Mouse (Mus musculus): ENCODE data around the gene Patj. TPM values are rescaled to one million over a fixed set of nuclear protein-coding genes. Genes with fewer than 3 reads are reported as not detected.

The Patj gene
- polyA plus RNA-seq, 1 experiment from 2014 or later, result 20.0 TPM

DNA sequence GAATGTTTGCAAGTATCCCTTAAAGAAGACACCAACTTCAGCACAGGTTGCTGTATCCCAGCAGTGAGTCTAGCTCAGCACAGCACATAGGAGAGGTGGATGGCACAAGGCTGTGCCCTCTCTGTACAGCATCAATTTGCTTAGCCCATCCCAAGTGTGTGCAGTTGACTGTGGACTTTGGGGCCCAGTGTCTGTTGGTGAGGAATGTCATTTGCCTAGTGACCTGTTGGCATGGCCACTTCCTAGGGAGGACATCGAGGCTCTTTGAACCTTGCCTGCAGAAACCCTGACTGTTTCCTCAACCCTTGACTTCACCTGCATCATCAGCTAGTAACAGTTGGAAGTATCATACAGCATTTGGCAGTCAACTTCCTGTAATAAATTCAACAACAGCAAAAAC is 270.9 kb downstream of the Patj start:
- no peak overlapping the region for H3K4me3 ChIP-seq
- no peaks in the 10 kb centered on the region for H3K27me3 ChIP-seq (ENCODE audit: low read depth, poor library complexity, severe bottlenecking)
- WGBS, result 100% methylated on average over 1 of the region's 1 CpGs
- H3K36me3 ChIP-seq, result no peaks in the 10 kb centered on the region
- H3K4me1 ChIP-seq, result peaks cover 13% of the 10 kb centered on the region
- peaks cover 4% of the 10 kb centered on the region; the same call in 1 of the 2 replicates for H3K9me3 ChIP-seq (replicated peaks)
- no peak for DNase-seq (ENCODE audit: low spot score)
- no peak overlapping the region for H3K27ac ChIP-seq

DNA sequence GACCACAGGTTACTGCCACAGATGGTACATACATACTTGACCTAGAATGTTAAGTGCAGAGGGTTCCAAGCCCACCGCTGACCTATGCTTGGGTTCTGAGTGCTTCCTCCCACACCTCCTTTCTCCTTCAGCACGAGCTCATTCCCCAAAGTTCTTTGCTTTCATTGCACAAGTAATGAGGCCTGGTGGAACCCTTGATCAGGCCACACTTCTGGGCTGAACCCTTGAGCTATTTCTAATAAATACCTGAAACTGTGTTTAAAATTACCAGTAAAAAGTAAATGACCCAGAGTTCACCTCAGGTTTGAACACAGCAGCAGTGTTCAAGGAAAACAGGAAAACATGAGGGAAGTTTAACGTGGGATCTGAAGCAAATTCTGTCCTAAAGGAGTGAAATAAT is 271.4 kb downstream of the Patj start:
- H3K9me3 ChIP-seq (replicated peaks), result peaks cover 4% of the 10 kb centered on the region; the same call in 1 of the 2 replicates
- DNase-seq (ENCODE audit: low spot score), result no peak
- 73% methylated on average over 3 of the region's 3 CpGs for WGBS
- H3K4me1 ChIP-seq, result peaks cover 13% of the 10 kb centered on the region
- H3K36me3 ChIP-seq, result no peaks in the 10 kb centered on the region
- no peak overlapping the region for H3K4me3 ChIP-seq
- H3K27me3 ChIP-seq (ENCODE audit: low read depth, poor library complexity, severe bottlenecking), result peaks cover 4% of the 10 kb centered on the region; the same call in 1 of the 2 replicates
- no peak overlapping the region for H3K27ac ChIP-seq

DNA sequence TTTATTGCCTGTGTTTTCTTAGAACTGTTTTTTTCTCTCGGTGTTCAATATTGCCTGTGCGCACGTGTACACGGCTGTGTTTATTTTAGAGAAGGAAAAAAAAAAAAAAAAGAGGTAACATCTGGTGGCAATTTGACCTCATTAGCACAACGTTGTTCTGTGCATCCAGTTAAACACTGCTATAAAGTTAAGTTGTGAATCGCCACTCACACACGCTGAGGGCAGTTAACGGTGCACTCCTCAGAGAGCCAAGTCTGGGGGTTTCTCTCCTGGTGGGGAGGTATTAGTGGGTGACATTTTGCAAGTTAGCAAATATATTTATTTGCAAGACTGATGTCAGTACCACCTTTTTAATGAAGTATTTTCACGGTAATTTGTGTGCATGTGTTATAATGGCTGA is 281.9 kb downstream of the Patj start:
- H3K27ac ChIP-seq, result peak overlapping the region; percentile 69; the same call in 1 of the 2 replicates
- H3K27me3 ChIP-seq (ENCODE audit: low read depth, poor library complexity, severe bottlenecking), result peaks cover 65% of the 10 kb centered on the region
- H3K9me3 ChIP-seq (replicated peaks), result no peaks in the 10 kb centered on the region
- peak; percentile 45 for DNase-seq (ENCODE audit: low spot score)
- WGBS, result 15% methylated on average over 9 of the region's 9 CpGs
- H3K4me3 ChIP-seq, result no peak overlapping the region
- peaks cover 27% of the 10 kb centered on the region for H3K4me1 ChIP-seq
- no peaks in the 10 kb centered on the region for H3K36me3 ChIP-seq

DNA sequence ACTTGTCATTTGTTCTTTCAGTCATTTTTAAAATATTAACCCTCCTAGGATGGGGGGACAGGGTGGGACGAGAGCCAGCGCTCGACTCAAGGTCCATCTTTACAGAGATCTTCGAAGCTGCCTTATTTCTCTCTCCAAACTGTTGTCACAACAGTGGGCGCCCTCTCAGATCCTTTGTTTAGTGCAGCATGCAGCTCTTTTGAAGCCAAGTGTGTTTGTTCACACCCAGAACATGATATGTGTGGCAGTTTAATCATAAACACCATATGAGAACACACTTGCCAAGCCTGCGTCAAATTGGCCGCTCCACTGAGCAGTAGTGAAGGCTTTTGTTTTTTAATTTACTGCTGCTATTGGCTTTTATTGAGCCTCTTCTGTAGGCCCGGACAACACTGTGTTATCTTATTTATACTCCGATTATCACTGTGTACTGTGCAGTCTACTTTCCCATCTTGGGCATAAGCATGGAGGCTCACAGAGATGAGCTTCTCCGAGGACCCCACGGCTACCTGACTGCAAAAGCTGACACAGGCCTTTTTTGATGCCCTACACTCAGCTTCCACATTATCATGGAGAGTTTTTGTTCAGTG is 291.2 kb downstream of the Patj start:
- Histone ChIP-seq H3K9me3 (replicated peaks) (no peaks in the 10 kb centered on the region), H3K4me1 (no peaks in the 10 kb centered on the region), H3K4me3 (no peak overlapping the region), H3K27ac (no peak overlapping the region), H3K36me3 (peaks cover 3% of the 10 kb centered on the region; the same call in 1 of the 2 replicates), H3K27me3 (ENCODE audit: low read depth, poor library complexity, severe bottlenecking) (peaks cover 2% of the 10 kb centered on the region; the same call in 1 of the 2 replicates)
- 91% methylated on average over 11 of the region's 11 CpGs for WGBS
- DNase-seq (ENCODE audit: low spot score), result no peak

DNA sequence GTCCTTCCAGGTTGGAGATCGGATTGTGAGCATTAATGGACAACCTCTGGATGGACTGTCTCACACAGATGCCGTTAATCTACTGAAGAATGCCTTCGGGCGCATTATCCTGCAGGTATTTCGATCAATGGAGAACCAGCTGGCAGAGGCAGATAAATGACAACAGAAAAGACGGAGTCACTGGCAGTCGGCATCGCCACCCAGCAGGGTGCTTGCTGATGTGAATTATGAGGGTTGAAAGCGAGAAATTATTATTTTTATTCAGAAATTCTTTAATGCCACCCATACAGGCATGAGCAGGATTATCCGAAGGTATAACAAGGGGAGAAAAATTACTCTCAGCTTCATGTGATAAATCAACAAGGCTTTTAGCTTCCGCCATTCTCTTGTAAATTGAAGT is 292.5 kb downstream of the Patj start:
- Histone ChIP-seq H3K4me1 (no peaks in the 10 kb centered on the region), H3K36me3 (peaks cover 3% of the 10 kb centered on the region; the same call in 1 of the 2 replicates), H3K27me3 (ENCODE audit: low read depth, poor library complexity, severe bottlenecking) (no peaks in the 10 kb centered on the region), H3K27ac (no peak overlapping the region), H3K4me3 (no peak overlapping the region), H3K9me3 (replicated peaks) (no peaks in the 10 kb centered on the region)
- DNase-seq (ENCODE audit: low spot score), result no peak
- WGBS, result 93% methylated on average over 11 of the region's 11 CpGs

DNA sequence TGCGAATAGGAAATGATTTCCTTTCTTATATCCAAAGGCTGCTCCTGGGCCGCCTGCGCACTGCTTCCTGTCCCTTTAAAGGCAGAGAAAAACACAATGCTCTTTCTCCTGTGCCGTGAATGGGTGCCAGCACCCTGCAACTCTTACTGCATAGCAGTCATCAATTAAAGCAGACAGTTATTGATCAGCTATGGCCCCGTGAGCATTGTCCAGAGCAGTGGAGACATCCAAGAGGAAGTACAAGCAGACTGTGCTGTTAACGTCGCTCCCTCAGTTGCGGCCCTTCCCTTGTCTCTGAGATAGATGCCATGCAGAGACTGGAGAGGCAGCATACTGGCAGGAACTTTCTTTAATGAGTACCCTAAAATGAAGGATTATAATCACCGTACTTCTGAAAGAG is 292.9 kb downstream of the Patj start:
- Histone ChIP-seq H3K4me3 (no peak overlapping the region), H3K27ac (no peak overlapping the region), H3K36me3 (peaks cover 3% of the 10 kb centered on the region; the same call in 1 of the 2 replicates), H3K9me3 (replicated peaks) (no peaks in the 10 kb centered on the region), H3K27me3 (ENCODE audit: low read depth, poor library complexity, severe bottlenecking) (no peaks in the 10 kb centered on the region), H3K4me1 (no peaks in the 10 kb centered on the region; the same call in 1 of the 2 replicates)
- whole genome bisulfite sequencing, result 87% methylated on average over 9 of the region's 9 CpGs
- no peak for DNase-seq (ENCODE audit: low spot score)

DNA sequence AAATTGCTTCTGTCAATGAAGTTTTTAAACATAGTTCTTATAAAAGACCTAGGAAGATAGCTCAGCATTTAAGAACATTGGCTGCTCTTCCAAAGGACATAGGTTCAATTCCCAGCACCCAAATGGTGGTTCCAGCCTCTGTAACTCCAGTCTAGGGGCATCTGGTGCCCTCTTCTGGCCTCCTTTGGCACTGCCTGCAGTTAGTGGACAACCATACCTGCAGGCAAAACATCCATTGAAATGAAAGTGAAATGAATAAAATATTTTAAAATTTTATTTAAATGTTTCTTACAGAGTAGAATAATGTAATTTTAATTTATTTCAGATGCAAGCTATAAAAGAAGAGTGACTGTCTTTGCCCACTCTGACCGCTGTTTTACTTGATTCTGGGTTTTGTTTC is 294.4 kb downstream of the Patj start:
- Histone ChIP-seq H3K27me3 (ENCODE audit: low read depth, poor library complexity, severe bottlenecking) (no peaks in the 10 kb centered on the region), H3K4me1 (no peaks in the 10 kb centered on the region; the same call in 1 of the 2 replicates), H3K36me3 (peaks cover 3% of the 10 kb centered on the region; the same call in 1 of the 2 replicates), H3K9me3 (replicated peaks) (no peaks in the 10 kb centered on the region), H3K4me3 (no peak overlapping the region), H3K27ac (no peak overlapping the region)
- DNase-seq (ENCODE audit: low spot score), result no peak
- WGBS, result 93% methylated on average over 1 of the region's 1 CpGs

DNA sequence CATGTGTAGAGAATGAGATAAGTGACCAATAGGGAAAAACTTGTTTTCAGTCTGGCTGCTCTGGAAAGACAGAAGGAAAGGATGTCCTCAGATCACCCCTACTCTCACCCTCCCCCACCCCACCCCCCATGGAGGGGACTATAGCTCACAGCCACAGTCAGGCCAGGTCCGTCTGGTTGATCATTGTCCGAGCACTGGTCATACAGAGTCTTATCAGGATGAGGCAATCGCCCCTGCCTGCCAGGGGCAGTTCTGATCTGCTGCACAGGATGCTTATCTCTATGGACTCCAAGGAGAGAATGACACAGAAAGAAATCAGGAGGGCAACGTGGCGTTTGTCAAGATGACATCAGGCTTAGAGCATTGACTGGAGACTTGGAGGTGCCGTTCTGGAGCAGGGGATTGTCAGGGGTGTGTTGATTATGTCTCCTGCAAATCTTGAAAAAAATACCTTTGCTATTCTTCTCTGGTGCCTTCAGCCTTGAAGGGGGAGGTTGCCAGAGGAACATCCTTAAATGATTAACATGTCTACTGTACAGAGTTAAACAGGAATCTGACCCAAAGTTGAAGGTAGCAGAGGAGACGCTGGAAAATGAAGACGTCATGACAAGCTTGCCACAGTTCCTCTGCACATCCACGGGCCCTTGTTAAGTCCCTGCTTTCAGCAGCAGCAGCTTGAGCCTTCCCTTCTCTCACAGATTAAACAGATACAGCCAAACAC is 298.0 kb downstream of the Patj start:
- Histone ChIP-seq H3K4me3 (no peak overlapping the region), H3K9me3 (replicated peaks) (no peaks in the 10 kb centered on the region)
- 64% methylated on average over 9 of the region's 9 CpGs for WGBS

DNA sequence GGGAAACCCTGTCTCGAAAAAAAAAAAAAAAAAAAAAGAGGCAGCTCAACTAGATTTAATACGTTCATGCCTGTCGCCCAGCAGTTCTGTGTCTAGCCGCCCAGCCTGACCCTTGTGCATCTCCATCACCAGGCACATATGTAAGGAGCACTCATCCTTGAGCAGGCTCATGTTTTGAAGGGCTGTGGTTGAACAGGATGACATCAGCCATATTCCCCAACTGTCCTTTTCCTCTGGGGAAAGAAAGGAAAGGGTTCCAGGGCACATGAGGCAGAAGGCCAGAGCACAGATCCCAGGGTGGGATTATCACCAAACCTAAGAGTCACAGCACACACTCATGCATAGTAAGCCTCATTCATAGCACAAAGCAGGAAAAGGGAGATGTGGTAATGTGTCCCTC is 302.3 kb downstream of the Patj start:
- 84% methylated on average over 4 of the region's 4 CpGs for WGBS
- no peak overlapping the region for H3K27ac ChIP-seq
- no peak for DNase-seq (ENCODE audit: low spot score)
- no peaks in the 10 kb centered on the region for H3K9me3 ChIP-seq (replicated peaks)
- H3K4me1 ChIP-seq, result peaks cover 17% of the 10 kb centered on the region
- H3K4me3 ChIP-seq, result no peak overlapping the region
- peaks cover 7% of the 10 kb centered on the region; the same call in 1 of the 2 replicates for H3K27me3 ChIP-seq (ENCODE audit: low read depth, poor library complexity, severe bottlenecking)
- no peaks in the 10 kb centered on the region for H3K36me3 ChIP-seq

More for the DNA sequence above, 298.0 kb downstream of the Patj start:
- no peaks in the 10 kb centered on the region for H3K27me3 ChIP-seq (ENCODE audit: low read depth, poor library complexity, severe bottlenecking)
- H3K36me3 ChIP-seq, result peaks cover 3% of the 10 kb centered on the region; the same call in 1 of the 2 replicates
- H3K27ac ChIP-seq, result no peak overlapping the region
- no peaks in the 10 kb centered on the region; the same call in 1 of the 2 replicates for H3K4me1 ChIP-seq
- no peak for DNase-seq (ENCODE audit: low spot score)

DNA sequence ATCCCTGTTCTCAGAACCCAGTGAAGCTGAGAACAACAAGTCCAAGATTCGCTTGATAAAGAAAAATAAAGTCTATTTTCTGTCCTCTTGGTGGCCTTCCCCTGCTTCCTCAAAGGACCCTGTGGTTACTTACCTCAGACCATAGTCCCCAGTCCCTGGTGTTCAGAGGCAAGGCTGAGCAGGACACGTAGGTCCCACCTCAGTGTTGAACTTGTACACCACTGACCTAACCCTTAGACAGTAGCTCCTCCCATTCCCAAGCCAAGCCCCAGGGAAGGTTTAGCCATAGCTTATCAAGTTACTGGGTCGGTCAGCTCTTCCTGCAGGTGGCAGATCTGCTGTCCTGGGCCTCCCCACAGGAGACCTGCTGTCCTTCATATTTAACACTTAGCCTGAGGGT is 303.3 kb downstream of the Patj start:
- H3K4me3 ChIP-seq, result no peak overlapping the region
- H3K4me1 ChIP-seq, result peaks cover 17% of the 10 kb centered on the region
- 52% methylated on average over 3 of the region's 3 CpGs for WGBS
- no peak overlapping the region for H3K27ac ChIP-seq
- H3K27me3 ChIP-seq (ENCODE audit: low read depth, poor library complexity, severe bottlenecking), result peaks cover 10% of the 10 kb centered on the region; the same call in 1 of the 2 replicates
- H3K9me3 ChIP-seq (replicated peaks), result no peaks in the 10 kb centered on the region
- no peaks in the 10 kb centered on the region for H3K36me3 ChIP-seq
- DNase-seq (ENCODE audit: low spot score), result no peak

DNA sequence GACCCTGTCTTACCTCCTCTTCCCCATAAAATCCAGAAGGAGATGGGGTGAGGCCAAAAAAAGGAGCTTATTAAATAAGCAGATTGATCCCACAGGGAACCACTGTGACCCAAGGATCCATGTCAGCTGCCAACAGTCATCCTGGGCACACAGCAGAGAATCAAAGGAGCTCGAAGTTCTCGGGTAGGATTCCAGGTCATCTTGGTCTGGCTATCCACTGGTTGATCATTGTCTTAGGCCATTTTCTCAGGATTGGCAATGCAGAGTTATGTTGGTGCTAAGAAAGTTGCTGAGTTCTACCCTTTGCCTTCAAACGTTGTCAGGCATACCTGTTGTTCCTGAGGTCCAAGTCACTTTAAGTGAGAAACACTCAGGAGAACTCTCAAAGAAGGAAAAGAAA is 304.6 kb downstream of the Patj start:
- whole genome bisulfite sequencing, result 91% methylated on average over 3 of the region's 3 CpGs
- no peaks in the 10 kb centered on the region for H3K36me3 ChIP-seq
- H3K9me3 ChIP-seq (replicated peaks), result no peaks in the 10 kb centered on the region
- H3K4me1 ChIP-seq, result peaks cover 17% of the 10 kb centered on the region
- DNase-seq (ENCODE audit: low spot score), result no peak
- peaks cover 13% of the 10 kb centered on the region; the same call in 1 of the 2 replicates for H3K27me3 ChIP-seq (ENCODE audit: low read depth, poor library complexity, severe bottlenecking)
- H3K27ac ChIP-seq, result no peak overlapping the region
- H3K4me3 ChIP-seq, result no peak overlapping the region

DNA sequence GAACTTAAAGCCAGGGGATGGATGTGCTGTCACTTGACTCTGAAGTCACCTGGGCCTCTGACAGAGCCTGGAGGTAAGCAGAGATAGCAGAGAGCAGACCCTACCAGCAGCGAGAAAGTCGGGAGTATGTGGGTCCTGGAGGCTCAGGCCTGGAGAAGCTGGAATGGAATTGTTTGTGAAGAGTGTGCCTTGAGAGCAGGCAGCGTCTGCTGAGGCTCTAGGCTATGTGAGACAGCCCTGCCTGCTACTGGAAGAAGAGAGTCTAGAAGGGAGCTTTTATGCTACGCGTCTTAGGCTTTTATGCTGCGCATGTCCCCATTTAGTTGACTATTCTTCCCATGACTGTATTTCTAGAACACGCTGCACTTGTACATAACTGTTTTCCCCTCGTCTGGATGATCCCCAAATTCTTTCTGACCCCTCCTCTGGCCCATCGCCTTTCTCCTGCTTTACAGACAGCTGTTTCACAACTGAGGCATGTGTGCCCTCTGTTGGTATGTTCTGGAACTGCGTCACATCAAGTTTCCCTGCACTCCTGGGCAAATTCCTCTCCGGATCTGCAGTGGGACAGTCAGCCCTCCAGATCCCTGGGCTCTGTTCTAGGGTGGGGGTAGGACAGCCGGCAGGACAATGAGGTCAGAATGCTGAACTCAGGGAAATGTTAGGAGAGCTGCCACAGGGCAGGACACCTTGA is 306.8 kb downstream of the Patj start:
- H3K9me3 ChIP-seq (replicated peaks), result no peaks in the 10 kb centered on the region
- no peak overlapping the region for H3K4me3 ChIP-seq
- no peak overlapping the region for H3K27ac ChIP-seq
- peak; percentile 84 for DNase-seq (ENCODE audit: low spot score)
- peaks cover 13% of the 10 kb centered on the region; the same call in 1 of the 2 replicates for H3K27me3 ChIP-seq (ENCODE audit: low read depth, poor library complexity, severe bottlenecking)
- H3K4me1 ChIP-seq, result peaks cover 17% of the 10 kb centered on the region
- no peaks in the 10 kb centered on the region for H3K36me3 ChIP-seq
- 33% methylated on average over 12 of the region's 12 CpGs for WGBS

DNA sequence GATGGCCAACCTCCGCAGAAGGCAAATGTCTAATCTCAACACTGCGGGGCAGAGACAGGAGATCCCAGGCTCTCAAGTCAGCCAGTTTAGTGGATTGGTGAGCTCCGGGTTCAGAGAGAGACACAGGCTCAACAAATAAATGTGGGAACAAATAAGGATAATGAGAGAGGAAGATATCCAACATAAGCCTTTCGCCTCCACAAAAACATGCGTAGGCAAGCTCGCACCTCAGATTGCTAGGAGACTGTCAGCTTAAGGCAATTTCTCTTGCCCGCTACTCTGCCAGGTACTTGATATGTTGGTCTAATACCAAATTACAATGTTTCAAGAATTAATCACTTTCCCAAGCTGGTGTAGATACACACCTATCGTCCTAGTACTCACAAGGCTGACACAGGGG is 315.3 kb downstream of the Patj start:
- WGBS, result 94% methylated on average over 8 of the region's 8 CpGs
- H3K9me3 ChIP-seq (replicated peaks), result no peaks in the 10 kb centered on the region
- no peak for DNase-seq (ENCODE audit: low spot score)
- no peak overlapping the region for H3K4me3 ChIP-seq
- no peaks in the 10 kb centered on the region for H3K27me3 ChIP-seq (ENCODE audit: low read depth, poor library complexity, severe bottlenecking)
- no peaks in the 10 kb centered on the region for H3K4me1 ChIP-seq
- H3K36me3 ChIP-seq, result no peaks in the 10 kb centered on the region
- no peak overlapping the region for H3K27ac ChIP-seq

All from limb, embryonic 10.5 days (tissue).